Mouse (Mus musculus) embryonic facial prominence, embryonic 13.5 days (tissue): Measurements from ENCODE around the gene Nhlh1. TPM values are rescaled to one million over a fixed set of nuclear protein-coding genes. Genes with fewer than 3 reads are reported as not detected.

Experiments used
- ATAC-seq: fragments of 200-750 bp; cut with Nextera tagmentation; 2 replicates; pipeline ENCODE4 v1.8.0; 2017; ENCODE audit warnings: low read depth; ENCODE audit not compliant: insufficient number of reproducible peaks, insufficient read depth, low FRiP score, low TSS enrichment
- H3K27ac ChIP-seq: fragments of 300-500 bp; sonication (generic); 2 replicates; pipeline ENCODE4 v1.5.1; 2015; ENCODE audit warnings: moderate library complexity, mild to moderate bottlenecking, inconsistent platforms
- H3K27me3 ChIP-seq: fragments of 300-500 bp; sonication (generic); 2 replicates; pipeline ENCODE4 v1.6.1; 2015; ENCODE audit warnings: mild to moderate bottlenecking, inconsistent platforms
- H3K36me3 ChIP-seq: fragments of 300-500 bp; sonication (generic); 2 replicates; pipeline ENCODE4 v1.6.1; 2015; ENCODE audit warnings: mild to moderate bottlenecking, inconsistent platforms
- H3K4me1 ChIP-seq: fragments of 300-500 bp; sonication (generic); 2 replicates; pipeline ENCODE4 v1.6.1; 2015; ENCODE audit warnings: inconsistent platforms
- H3K4me2 ChIP-seq: fragments of 300-500 bp; sonication (generic); 2 replicates; pipeline ENCODE4 v1.6.1; 2015; ENCODE audit warnings: moderate library complexity, mild to moderate bottlenecking, inconsistent platforms
- H3K4me3 ChIP-seq: fragments of 300-500 bp; sonication (generic); 2 replicates; pipeline ENCODE4 v1.5.1; 2015; ENCODE audit warnings: mild to moderate bottlenecking, inconsistent platforms
- H3K9ac ChIP-seq: fragments of 300-500 bp; sonication (generic); 2 replicates; pipeline ENCODE4 v1.6.1; 2015; ENCODE audit warnings: mild to moderate bottlenecking, inconsistent platforms
- H3K9me3 ChIP-seq: fragments of 300-500 bp; sonication (generic); 2 replicates; pipeline ENCODE4 v1.6.1; 2016; ENCODE audit warnings: inconsistent platforms
- WGBS: fragments of 180-500 bp; shearing (Covaris S2); methylation state at CpG from one replicate; pipeline ENCODE4 v1.1.7; 2015; ENCODE audit warnings: mixed read lengths; 5-methylcytosine and 5-hydroxymethylcytosine counted together
- polyA plus RNA-seq: library from polyadenylated mRNA; unstranded; fragments of >200 nt; fragmentation: Nextera tagmentation; extraction: Ambion mirVana; gene quantifications from 2 replicates; pipeline ENCODE4 v1.2.1, GENCODE M21; 2015

The Nhlh1 gene
- polyA plus RNA-seq, 1 experiment from 2014 or later: 0.66 TPM

- no peaks in the 10 kb centered on the region for H3K9me3 ChIP-seq
- H3K36me3 ChIP-seq: no peaks in the 10 kb centered on the region
- H3K4me1 ChIP-seq: peaks cover 35% of the 10 kb centered on the region
- no peak overlapping the region for H3K27ac ChIP-seq
- peak overlapping the region; percentile 14 for H3K4me3 ChIP-seq
- WGBS: 5% methylated on average over 10 of the region's 10 CpGs
- no peak overlapping the region for H3K9ac ChIP-seq
- no peak for ATAC-seq
- peak overlapping the region; percentile 73 for H3K4me2 ChIP-seq
- peaks cover 70% of the 10 kb centered on the region for H3K27me3 ChIP-seq
These were observed 4.5 kb downstream of the Nhlh1 start for GRCm38 (mm10) chr1:172052766-172053279.

GRCm38 (mm10) chr1:172049131-172049782 is 8.1 kb downstream of the Nhlh1 start:
- H3K27me3 ChIP-seq: peaks cover 44% of the 10 kb centered on the region
- H3K9me3 ChIP-seq: no peaks in the 10 kb centered on the region
- peaks cover 29% of the 10 kb centered on the region for H3K4me1 ChIP-seq
- ATAC-seq: 0 out of 2 replicates have a peak, but pooled peaks have one; percentile 6
- no peak overlapping the region for H3K27ac ChIP-seq
- no peak overlapping the region for H3K4me3 ChIP-seq
- peak overlapping the region; percentile 32 for H3K4me2 ChIP-seq
- peak overlapping the region; percentile 12; the same call in 1 of the 2 replicates for H3K9ac ChIP-seq
- no peaks in the 10 kb centered on the region for H3K36me3 ChIP-seq
- WGBS: 12% methylated on average over 13 of the region's 13 CpGs

DNA sequence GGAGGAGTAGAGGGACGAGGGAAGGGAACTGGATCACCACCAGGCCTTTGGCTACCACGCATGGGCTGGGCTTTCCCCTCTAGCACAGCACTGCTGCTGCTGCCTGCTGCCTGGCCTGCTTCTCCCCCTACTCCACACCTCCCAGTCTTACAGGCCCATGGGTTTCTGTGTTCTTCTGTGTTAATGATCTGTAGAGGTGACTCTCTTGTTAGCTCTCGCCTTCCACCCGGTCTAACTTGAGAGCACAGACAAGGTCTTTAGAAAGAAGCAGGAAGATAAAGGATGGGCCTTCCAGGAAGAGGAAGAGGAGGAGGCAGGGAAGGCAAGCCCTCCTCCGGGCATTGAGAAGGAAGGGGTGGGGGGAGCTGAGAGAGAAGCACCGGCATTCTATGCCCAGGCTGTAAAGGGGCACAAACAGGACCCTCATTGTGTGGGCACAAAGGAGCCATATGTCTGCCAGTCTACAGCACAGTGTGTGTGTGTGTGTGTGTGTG is 9.1 kb downstream of the Nhlh1 start:
- H3K9ac ChIP-seq: 0 out of 2 replicates have a peak overlapping the region, but pooled peaks have one; percentile 44
- 26% methylated on average over 6 of the region's 6 CpGs for WGBS
- H3K4me1 ChIP-seq: peaks cover 19% of the 10 kb centered on the region
- H3K27me3 ChIP-seq: peaks cover 35% of the 10 kb centered on the region
- H3K4me3 ChIP-seq: peak overlapping the region; percentile 13; the same call in 1 of the 2 replicates
- no peaks in the 10 kb centered on the region for H3K9me3 ChIP-seq
- no peaks in the 10 kb centered on the region for H3K36me3 ChIP-seq
- no peak for ATAC-seq
- H3K4me2 ChIP-seq: peak overlapping the region; percentile 32
- peak overlapping the region; percentile 64 for H3K27ac ChIP-seq

DNA sequence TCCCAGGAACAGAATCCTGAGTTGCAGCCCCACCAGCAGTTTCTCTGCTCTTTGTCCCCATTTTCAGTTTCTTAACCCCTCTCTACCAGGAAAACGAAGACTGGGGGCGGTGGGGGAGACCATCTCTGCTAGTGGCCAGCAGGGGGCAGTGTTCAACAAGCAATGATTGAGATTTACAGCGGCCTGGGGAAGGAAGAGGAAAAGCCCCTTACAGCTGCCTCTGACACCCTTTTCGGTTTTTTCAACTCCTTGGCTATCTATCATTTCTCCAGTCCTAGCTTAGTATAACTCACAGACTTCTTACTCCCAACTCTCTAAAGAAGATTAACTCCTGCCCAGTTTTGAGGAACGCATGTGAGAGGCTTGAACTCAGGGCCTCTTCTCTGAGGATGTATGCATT is 10.4 kb downstream of the Nhlh1 start:
- Histone ChIP-seq H3K4me2 (no peak overlapping the region), H3K4me1 (peaks cover 14% of the 10 kb centered on the region), H3K9ac (no peak overlapping the region), H3K4me3 (no peak overlapping the region), H3K27me3 (peaks cover 21% of the 10 kb centered on the region), H3K36me3 (no peaks in the 10 kb centered on the region), H3K27ac (no peak overlapping the region), H3K9me3 (no peaks in the 10 kb centered on the region)
- ATAC-seq: no peak
- WGBS: 13% methylated on average over 5 of the region's 5 CpGs

DNA sequence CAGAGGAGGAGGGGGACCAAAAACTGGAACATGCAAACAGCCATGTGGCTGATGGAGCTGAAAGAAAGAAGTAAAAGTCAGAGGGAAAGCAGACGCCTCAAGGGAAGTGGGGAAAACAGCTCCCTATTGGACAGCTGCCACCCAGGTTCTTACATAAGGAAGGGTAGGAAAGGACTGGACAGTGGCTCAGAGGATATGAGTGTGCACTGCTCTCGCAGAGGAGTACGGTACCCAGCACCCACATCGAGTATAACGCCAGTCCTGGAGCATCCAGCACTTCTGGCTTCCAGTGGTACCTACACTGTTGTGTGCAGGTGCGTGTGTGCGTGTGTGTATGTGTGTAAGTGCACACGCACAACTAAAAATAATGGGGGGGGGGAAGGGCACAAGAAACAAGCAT is 11.0 kb downstream of the Nhlh1 start:
- 68% methylated on average over 8 of the region's 8 CpGs for WGBS
- Histone ChIP-seq H3K9me3 (no peaks in the 10 kb centered on the region), H3K9ac (no peak overlapping the region), H3K4me1 (peaks cover 14% of the 10 kb centered on the region), H3K27me3 (peaks cover 17% of the 10 kb centered on the region), H3K27ac (no peak overlapping the region), H3K4me3 (no peak overlapping the region), H3K4me2 (no peak overlapping the region), H3K36me3 (no peaks in the 10 kb centered on the region)
- no peak for ATAC-seq

GRCm38 (mm10) chr1:172029914-172030313 is 27.5 kb downstream of the Nhlh1 start:
- 92% methylated on average over 2 of the region's 2 CpGs for WGBS

DNA sequence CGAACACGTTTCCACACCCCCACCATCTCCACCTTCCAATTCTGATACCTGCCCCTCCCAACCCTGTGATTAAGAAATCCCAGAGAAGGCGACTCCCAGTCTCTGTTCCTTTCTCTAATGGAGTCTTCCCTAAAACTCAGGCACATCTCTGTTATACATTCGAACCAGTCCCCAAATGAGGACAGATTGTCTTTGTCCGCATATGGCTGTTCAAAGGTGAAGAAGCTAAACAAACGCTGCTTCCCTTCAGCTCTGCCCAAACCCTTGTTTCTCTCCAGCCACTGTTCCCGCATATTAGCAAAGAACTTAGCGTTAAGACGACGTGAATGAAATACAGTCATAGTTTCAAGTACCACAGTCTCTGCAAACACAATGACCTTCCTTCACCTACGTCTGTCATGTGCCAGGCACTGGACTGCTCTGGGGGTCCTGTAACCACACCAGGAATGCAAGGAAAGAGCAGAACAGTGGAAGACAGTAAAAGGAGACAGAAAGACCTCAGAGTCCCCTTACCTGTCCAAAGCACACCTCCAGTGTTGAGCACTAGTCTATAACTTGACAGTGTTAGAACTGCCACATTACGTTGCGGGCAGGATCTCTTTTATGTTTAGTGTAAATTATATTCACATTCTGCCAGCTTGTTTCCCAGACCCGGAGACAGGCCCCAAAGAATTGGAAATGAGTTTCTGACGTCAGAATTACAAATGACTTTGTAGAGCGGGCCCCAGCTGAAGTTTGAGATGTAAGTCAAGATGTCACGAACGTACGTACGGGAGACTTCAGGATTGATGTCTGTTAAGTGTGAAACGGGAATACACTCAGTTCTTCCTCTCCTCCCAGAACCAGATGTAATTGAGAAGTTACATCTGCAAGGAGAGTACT is 28.7 kb downstream of the Nhlh1 start, which contains the start of gene Vangl2:
TSS of gene Vangl2 (minus strand) at position 51 of the 882 bp plus-strand sequence.
- Histone ChIP-seq H3K9me3 (no peaks in the 10 kb centered on the region), H3K36me3 (0 out of 2 replicates have a peak, but pooled peaks cover 5% of the 10 kb centered on the region), H3K27me3 (no peaks in the 10 kb centered on the region), H3K4me3 (peak within 1 kb of the TSS; percentile 91), H3K9ac (peak within 1 kb of the TSS; percentile 95), H3K27ac (peak within 1 kb of the TSS; percentile 98), H3K4me2 (peak within 1 kb of the TSS; percentile 72), H3K4me1 (peaks cover 41% of the 10 kb centered on the region)
- 40% methylated on average over 21 of the region's 21 CpGs for WGBS
- no peak for ATAC-seq

More at GRCm38 (mm10) chr1:172029914-172030313, 27.5 kb downstream of the Nhlh1 start:
- ATAC-seq: no peak
- Histone ChIP-seq H3K4me3 (no peak overlapping the region), H3K27ac (no peak overlapping the region), H3K4me2 (no peak overlapping the region), H3K9me3 (no peaks in the 10 kb centered on the region), H3K27me3 (no peaks in the 10 kb centered on the region), H3K36me3 (no peaks in the 10 kb centered on the region), H3K9ac (no peak overlapping the region), H3K4me1 (peaks cover 28% of the 10 kb centered on the region)

DNA sequence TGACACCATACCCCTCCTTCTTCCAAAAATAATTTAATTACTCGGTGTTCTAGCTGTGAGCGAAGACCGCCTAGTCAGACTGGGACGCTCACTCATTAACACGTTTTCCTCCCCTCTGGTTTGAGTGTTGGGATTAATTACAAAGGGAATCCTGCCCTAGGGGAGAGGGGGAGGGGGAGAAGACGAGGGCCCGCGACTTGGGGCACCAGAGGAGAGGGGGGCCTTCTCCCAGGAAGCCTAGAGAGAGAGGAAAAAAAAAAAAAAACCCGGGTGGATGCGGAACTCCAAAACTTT is 29.6 kb downstream of the Nhlh1 start:
- WGBS: 1% methylated on average over 10 of the region's 10 CpGs
- no peak for ATAC-seq
- peak overlapping the region; percentile 98 for H3K27ac ChIP-seq
- H3K9me3 ChIP-seq: no peaks in the 10 kb centered on the region
- peak overlapping the region; percentile 72 for H3K4me2 ChIP-seq
- peak overlapping the region; percentile 91 for H3K4me3 ChIP-seq
- peak overlapping the region; percentile 95 for H3K9ac ChIP-seq
- H3K4me1 ChIP-seq: peaks cover 42% of the 10 kb centered on the region
- H3K27me3 ChIP-seq: no peaks in the 10 kb centered on the region
- H3K36me3 ChIP-seq: 0 out of 2 replicates have a peak, but pooled peaks cover 6% of the 10 kb centered on the region

DNA sequence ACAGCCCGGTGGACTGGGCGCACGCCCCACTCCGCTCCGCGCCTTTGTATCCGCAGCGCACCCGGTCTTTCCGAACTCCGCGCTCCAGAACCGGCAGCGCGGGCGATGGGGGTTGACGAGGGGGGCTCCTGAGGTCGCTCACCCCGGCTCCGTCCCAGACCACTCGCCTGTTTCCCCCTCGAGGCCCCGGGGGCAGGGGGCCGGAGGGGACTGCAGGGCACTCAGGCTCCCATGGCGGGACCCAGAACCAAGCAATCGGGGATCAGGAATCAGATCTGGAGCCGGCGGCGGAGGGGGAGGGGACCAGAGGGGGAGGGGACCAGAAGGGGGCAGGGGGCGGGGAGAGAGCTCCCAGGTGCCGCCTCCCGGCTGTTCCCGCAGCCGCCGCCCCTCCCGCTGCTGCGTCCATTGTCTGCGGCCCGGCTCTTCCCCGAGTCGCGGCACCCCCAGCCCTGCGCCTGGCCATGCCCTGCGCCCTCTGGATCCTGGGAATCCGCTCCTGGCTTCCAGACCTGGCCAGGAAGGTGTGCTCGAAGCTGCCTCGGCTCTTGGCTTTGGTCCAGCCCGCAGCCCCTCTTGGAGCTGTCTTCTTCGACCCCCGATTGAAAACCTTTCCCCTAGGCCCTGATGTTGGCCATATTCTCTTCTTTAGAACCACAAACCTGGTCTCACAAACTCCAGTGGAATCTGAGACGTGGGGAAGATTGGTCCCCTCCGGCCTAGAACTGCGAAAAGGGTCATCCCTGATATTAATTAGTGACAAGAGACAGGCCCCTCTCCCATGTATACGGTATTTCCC is 30.2 kb downstream of the Nhlh1 start:
- Histone ChIP-seq H3K4me3 (peak overlapping the region; percentile 91), H3K36me3 (0 out of 2 replicates have a peak, but pooled peaks cover 7% of the 10 kb centered on the region), H3K27ac (peak overlapping the region; percentile 98), H3K4me2 (peak overlapping the region; percentile 72), H3K9me3 (no peaks in the 10 kb centered on the region), H3K9ac (peak overlapping the region; percentile 95), H3K27me3 (no peaks in the 10 kb centered on the region), H3K4me1 (peaks cover 44% of the 10 kb centered on the region)
- ATAC-seq: peak; percentile 79
- WGBS: under 1% methylated on average over 51 of the region's 54 CpGs

DNA sequence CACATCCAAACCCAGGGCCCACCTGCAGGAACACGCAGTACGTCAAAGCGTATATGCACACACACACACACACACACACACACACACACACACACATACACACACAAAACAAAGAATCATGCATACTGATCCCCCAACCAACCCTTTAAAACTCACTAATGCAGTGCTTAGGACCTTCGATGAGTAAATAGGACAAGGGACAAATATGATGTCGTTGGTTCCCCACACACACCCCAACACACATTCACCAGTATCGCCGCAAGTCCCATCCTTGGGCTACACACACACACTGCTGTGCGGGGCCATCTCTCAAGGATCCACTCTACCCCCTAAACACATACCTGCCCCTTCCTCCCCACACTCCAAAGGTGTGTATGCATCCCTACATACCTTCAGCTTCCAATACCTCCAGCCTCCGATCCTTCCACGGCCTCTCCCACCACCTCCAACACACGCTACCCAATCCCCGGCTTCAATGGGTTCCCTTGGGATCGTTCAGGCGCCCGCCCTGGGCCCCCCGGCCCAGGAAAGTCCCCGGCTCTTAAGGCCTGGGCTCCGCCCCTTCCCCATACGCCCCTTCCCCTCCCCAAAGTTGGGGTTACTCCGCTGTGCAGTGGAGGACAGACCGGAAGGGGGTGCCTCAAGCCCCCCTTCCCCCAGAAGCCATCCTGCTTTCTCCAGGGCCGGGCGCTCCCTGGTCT is 31.0 kb downstream of the Nhlh1 start:
- Histone ChIP-seq H3K4me2 (peak overlapping the region; percentile 72), H3K27me3 (no peaks in the 10 kb centered on the region), H3K4me3 (peak overlapping the region; percentile 91), H3K9me3 (no peaks in the 10 kb centered on the region), H3K36me3 (0 out of 2 replicates have a peak, but pooled peaks cover 12% of the 10 kb centered on the region), H3K27ac (peak overlapping the region; percentile 98), H3K9ac (peak overlapping the region; percentile 95), H3K4me1 (peaks cover 53% of the 10 kb centered on the region)
- 2% methylated on average over 23 of the region's 23 CpGs for WGBS
- ATAC-seq: peak; percentile 87
